Mouse (Mus musculus) cortical plate, adult 2 months (tissue): ENCODE results near the gene Tnfsf10.

ENCODE experiments used
- CTCF ChIP-seq: fragments of 200-500 bp; IDR thresholded peaks from 2 replicates; pipeline ENCODE4 v1.5.1; 2011; ENCODE audit warnings: mild to moderate bottlenecking, control low read depth, low read length; ENCODE audit not compliant: insufficient read depth; ENCODE audit errors: extremely low read depth
- POLR2A ChIP-seq: fragments of 200-500 bp; IDR thresholded peaks from 2 replicates; pipeline ENCODE4 v1.6.1; 2011; ENCODE audit warnings: mild to moderate bottlenecking, low read length, control low read depth; ENCODE audit not compliant: insufficient read depth; ENCODE audit errors: extremely low read depth

DNA sequence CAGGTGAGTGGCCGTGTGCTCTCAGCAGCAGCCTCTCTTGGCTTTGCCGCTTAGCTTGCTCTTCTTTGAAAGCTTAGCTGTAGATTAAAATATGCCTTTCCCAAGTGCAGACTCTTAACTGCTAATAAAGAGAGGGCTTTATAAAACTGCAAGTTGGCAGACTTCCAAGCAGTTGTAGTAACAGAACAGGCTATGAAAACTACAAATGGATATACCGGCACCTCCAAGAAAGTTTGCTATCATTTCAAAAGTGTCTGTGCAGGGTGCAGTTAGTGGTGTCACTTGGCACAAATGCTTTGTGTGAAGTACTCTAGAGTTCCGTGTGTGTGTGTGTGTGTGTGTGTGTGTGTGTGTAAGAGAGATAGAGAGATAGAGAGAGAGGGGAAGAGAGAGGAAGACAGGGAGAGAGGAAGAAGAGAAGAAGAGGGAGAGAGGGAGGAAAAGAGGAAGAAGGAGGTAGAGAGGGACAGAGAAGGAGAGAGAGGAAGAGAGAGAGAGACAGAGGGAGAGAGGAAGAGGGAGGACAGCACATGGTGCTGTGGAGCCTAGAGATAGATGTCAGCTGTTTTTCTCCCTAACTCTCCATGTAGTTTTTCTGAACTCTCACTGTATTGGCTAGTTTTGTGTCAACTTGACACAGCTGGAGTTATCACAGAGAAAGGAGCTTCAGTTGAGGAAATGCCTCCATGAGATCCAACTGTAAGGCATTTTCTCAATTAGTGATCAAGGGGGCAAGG, 628 bp downstream of the Tnfsf10 start:
- TF ChIP-seq CTCF (no peak), POLR2A (no peak)
